Mouse (Mus musculus) large intestine, adult 2 months (tissue): ENCODE results near the gene Phactr2. TPM values are rescaled to one million over a fixed set of nuclear protein-coding genes. Genes with fewer than 3 reads are reported as not detected.
"Not testable (repeated sequence)": the region's sequence is repeated elsewhere in the genome, so short reads cannot be mapped to it uniquely, and the experiment has no call there.

Experiments
- DNase-seq: peaks from one replicate; pipeline ENCODE4 v3.0.0-alpha.2; 2012; ENCODE audit warnings: low read depth, low spot score
- WGBS: fragments of 180-500 bp; shearing (Covaris S2); methylation state at CpG from one replicate; pipeline ENCODE4 v1.1.7; 2018; 5-methylcytosine and 5-hydroxymethylcytosine counted together
- polyA plus RNA-seq: library from polyadenylated mRNA; depleted of rRNA; stranded (reverse); fragments of >200 nt; gene quantifications from 2 replicates; pipeline ENCODE4 v1.2.3, GENCODE M21; 2012

The Phactr2 gene
- polyA plus RNA-seq, 1 experiment = 3.7 TPM

GRCm38 (mm10) chr10:13236866-13237265 is 237.3 kb downstream of the Phactr2 start:
- WGBS = 95% methylated on average over 5 of the region's 5 CpGs
- DNase-seq = no peak

DNA sequence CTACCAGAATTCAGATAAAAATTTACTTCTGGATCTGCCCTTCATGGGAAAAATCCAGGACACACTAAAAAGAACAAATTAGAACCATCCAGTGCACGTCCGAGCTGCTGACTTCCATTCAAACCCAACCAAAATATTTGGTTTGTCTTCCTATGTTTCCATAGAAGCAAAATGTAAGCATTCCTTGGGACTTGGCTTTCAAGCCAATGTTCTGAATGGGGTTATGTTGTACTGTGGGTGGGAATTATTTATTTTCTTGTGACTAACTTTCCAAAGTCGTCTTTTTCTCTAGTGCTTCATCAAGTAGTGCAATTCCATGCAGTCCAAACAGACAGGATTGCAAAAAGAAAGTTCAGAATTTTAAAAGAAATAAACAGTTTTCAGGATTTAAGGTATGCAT is 239.7 kb downstream of the Phactr2 start:
- no peak for DNase-seq
- 67% methylated on average over 3 of the region's 3 CpGs for WGBS

- 94% methylated on average over 10 of the region's 10 CpGs for WGBS
These were observed 240.3 kb downstream of the Phactr2 start for GRCm38 (mm10) chr10:13233941-13234340.

GRCm38 (mm10) chr10:13233143-13233622 is 241.0 kb downstream of the Phactr2 start:
- 78% methylated on average over 2 of the region's 2 CpGs for WGBS

More at GRCm38 (mm10) chr10:13233941-13234340, 240.3 kb downstream of the Phactr2 start:
- no peak for DNase-seq

GRCm38 (mm10) chr10:13232443-13233142 is 241.6 kb downstream of the Phactr2 start:
- 81% methylated on average over 9 of the region's 9 CpGs for WGBS
- DNase-seq = no peak

More at GRCm38 (mm10) chr10:13233143-13233622, 241.0 kb downstream of the Phactr2 start:
- no peak for DNase-seq

- WGBS = 94% methylated on average over 7 of the region's 7 CpGs
- no peak for DNase-seq
These were observed 243.5 kb downstream of the Phactr2 start for GRCm38 (mm10) chr10:13230716-13231115.

DNA sequence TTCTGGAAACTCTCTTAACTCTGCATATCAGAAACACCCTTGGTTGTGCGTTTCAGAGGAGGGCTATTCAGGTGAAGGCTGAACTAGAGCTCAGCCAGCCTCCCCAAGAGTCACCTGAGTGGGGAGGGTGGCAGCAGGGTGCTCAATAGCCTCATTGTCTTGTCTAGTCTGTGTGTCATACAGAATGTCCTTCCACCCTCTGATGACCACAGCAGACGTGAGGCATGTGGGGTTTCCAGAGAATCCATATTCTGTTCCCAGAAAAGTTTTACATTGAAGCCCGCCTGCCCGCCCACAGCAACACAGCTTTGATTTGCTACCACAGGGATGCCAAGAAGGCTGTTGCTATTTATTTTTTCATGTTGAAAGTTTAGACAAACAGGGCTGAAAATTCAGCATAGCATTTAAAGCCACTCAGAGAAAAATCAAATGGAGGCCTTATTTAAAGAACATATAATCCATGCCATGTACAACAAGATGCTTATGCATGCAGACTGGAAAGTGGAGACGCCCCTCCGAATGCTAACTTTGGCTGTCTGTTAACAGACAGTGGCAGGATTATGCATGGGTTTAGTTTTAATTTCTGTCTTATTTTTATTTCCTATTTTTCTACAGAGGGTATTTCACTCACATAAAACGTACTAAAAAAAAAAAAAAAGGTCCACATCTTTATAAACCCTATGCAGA is 248.7 kb downstream of the Phactr2 start:
- no peak for DNase-seq
- 86% methylated on average over 7 of the region's 7 CpGs for WGBS

GRCm38 (mm10) chr10:13222135-13222534 is 252.1 kb downstream of the Phactr2 start:
- DNase-seq = no peak
- 92% methylated on average over 3 of the region's 3 CpGs for WGBS

GRCm38 (mm10) chr10:13220061-13220460 is 254.2 kb downstream of the Phactr2 start:
- no peak for DNase-seq
- 40% methylated on average over 1 of the region's 1 CpGs for WGBS

GRCm38 (mm10) chr10:13213956-13214355 is 260.3 kb downstream of the Phactr2 start:
- 87% methylated on average over 12 of the region's 12 CpGs for WGBS
- no peak for DNase-seq

- DNase-seq = no peak
- WGBS = 79% methylated on average over 6 of the region's 6 CpGs
These were observed 261.4 kb downstream of the Phactr2 start for GRCm38 (mm10) chr10:13212829-13213228.

- DNase-seq = no peak
- 91% methylated on average over 9 of the region's 9 CpGs for WGBS
These were observed 261.9 kb downstream of the Phactr2 start for GRCm38 (mm10) chr10:13212326-13212725.

- DNase-seq = no peak
- 68% methylated on average over 8 of the region's 8 CpGs for WGBS
These were observed 264.1 kb downstream of the Phactr2 start for GRCm38 (mm10) chr10:13209930-13210637.

GRCm38 (mm10) chr10:13209506-13209905 is 264.7 kb downstream of the Phactr2 start:
- no peak for DNase-seq
- WGBS = 82% methylated on average over 3 of the region's 3 CpGs

GRCm38 (mm10) chr10:13209061-13209460 is 265.2 kb downstream of the Phactr2 start:
- 90% methylated on average over 4 of the region's 4 CpGs for WGBS

DNA sequence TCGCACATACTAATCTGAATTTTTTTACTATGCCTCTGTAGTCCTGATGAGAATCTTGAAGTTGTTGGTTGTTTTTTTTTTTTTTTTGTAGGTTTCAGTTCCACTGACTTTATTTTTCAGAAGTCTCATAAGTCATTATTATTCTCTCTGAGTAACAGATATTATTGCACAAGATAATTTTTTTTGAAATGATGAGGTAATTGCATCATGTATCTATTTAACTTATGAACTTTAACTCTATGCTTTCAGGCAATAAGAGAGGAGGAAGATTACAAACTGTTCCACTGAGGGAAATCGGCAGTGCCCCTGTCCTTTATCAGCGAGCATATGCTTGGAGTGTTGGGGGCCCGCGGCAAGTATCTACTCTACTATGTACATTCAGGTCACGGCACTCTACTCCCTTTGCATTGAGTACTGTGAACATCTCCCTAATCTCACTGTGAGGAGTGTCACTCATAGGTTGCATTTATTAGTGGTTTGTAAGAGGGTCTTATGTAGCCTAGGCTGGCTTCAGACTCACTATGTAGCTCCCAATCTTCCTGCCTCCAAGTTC is 272.4 kb downstream of the Phactr2 start:
- no peak for DNase-seq
- WGBS = 97% methylated on average over 6 of the region's 6 CpGs

More at GRCm38 (mm10) chr10:13209061-13209460, 265.2 kb downstream of the Phactr2 start:
- DNase-seq = no peak

DNA sequence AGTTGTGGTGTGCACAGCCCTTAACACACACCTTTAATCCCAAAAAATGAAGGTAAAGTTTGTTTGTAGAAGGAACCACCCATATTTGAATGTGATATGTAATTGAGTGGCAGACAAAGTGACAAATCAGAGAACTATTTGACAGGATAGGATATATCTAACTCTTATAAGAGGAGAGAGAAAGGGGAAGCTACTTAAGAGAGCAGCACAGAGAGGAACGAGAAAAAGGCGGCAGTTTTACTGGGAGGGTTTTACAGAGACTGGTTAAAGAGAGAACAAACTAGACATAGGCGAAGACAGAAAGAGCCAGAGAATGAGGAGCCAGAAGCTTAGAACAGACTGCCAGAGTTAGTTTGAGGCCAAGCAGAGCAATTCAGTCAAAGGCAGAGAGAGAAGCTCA is 273.4 kb downstream of the Phactr2 start:
- no peak for DNase-seq
- WGBS = 94% methylated on average over 3 of the region's 3 CpGs

DNA sequence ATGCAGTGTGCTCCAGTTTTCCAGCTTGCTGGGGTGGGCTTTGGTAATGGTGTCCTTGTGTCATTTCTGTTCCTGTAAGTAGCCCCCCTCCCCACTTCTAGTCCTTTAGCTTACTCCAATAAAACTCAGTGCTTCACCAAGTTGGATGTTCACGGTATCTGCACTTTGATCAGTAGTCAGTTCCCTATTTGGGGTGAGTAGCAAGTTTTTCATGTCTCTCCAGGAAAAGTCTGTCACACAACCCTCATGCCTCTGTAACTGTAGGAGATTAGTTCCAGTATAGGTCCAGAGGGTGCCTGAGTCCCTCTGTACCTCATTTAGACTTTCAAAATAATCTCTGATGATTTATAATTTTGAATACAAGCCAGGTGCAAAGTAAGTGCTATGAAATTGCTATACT is 275.0 kb downstream of the Phactr2 start:
- no peak for DNase-seq
- WGBS = 93% methylated on average over 1 of the region's 1 CpGs

DNA sequence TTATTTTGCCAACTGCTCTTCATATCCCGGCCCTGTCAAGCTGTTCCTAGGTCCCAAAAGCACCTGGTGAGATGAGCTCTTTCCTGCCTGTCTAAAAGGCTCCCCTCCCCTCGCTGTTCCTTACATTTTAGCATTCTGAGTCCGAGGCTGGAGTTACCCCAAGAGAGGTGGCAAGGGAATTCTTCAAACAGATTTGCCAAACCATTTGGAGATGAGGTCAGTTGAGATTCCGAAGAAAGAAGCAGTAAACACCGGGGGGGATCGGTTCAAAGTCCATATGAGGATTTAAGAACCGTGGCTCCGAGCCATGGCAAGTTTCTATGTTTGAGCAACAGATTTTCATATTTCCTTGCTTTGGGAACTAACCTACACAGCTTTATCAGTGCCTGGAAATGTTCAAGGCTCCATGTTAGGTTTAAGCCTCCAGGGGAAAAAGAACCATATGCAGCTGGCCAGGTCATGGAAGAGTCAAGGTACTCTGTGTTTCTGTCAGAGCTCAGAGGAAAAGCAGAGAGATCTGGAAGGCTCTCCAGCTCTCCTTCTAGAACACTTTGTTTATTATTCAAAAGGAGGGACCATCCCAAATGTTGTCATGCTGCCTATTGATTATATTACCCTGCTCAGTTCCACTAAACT is 277.2 kb downstream of the Phactr2 start:
- 53% methylated on average over 8 of the region's 8 CpGs for WGBS
- no peak for DNase-seq

GRCm38 (mm10) chr10:13193496-13193895 is 280.7 kb downstream of the Phactr2 start:
- not testable (repeated sequence) for DNase-seq
- 84% methylated on average over 7 of the region's 7 CpGs for WGBS
